Mouse (Mus musculus): Measurements from ENCODE around the gene Gnat2.
A peak's percentile ranks its signal among the peaks of the same experiment; 100 is the strongest.

Gene Gnat2

GRCm38 (mm10) chr3:108085721-108086469 lies 6.7 kb upstream of the Gnat2 start:
- DNase-seq = peak; percentile 76

- DNase-seq = peak; percentile 68
Observed at GRCm38 (mm10) chr3:108086470-108086979, 6.1 kb upstream of the Gnat2 start, which contains the start of gene Ampd2. Gene Ampd2 (minus strand): TSS chr3:108086651.

- no peak for DNase-seq
Observed at GRCm38 (mm10) chr3:108087329-108087728, 5.3 kb upstream of the Gnat2 start.

GRCm38 (mm10) chr3:108088842-108089380 lies 3.7 kb upstream of the Gnat2 start:
- DNase-seq = no peak

- no peak for DNase-seq
Observed at GRCm38 (mm10) chr3:108089916-108090315, 2.7 kb upstream of the Gnat2 start.

- no peak for DNase-seq
Observed at GRCm38 (mm10) chr3:108090561-108090960, 2.0 kb upstream of the Gnat2 start.

- DNase-seq = no peak
Observed at GRCm38 (mm10) chr3:108092030-108092429, 559 bp upstream of the Gnat2 start.

GRCm38 (mm10) chr3:108093306-108093705 lies 717 bp downstream of the Gnat2 start:
- DNase-seq = no peak

GRCm38 (mm10) chr3:108094146-108094545 lies 1.6 kb downstream of the Gnat2 start:
- no peak for DNase-seq

GRCm38 (mm10) chr3:108094976-108095760 lies 2.6 kb downstream of the Gnat2 start:
- DNase-seq = no peak

GRCm38 (mm10) chr3:108096226-108096625 lies 3.6 kb downstream of the Gnat2 start:
- DNase-seq = no peak

- no peak for DNase-seq
Observed at GRCm38 (mm10) chr3:108096726-108097125, 4.1 kb downstream of the Gnat2 start.

GRCm38 (mm10) chr3:108097656-108098055 lies 5.1 kb downstream of the Gnat2 start:
- no peak for DNase-seq

- no peak for DNase-seq
Observed at GRCm38 (mm10) chr3:108098316-108098715, 5.7 kb downstream of the Gnat2 start.

- no peak for DNase-seq
Observed at GRCm38 (mm10) chr3:108101594-108101993, 9.0 kb downstream of the Gnat2 start.

GRCm38 (mm10) chr3:108102075-108102474 lies 9.5 kb downstream of the Gnat2 start:
- DNase-seq = no peak

GRCm38 (mm10) chr3:108105281-108105680 lies 12.7 kb downstream of the Gnat2 start:
- DNase-seq = no peak

- no peak for DNase-seq
Observed at GRCm38 (mm10) chr3:108111320-108111719, 18.7 kb downstream of the Gnat2 start.

GRCm38 (mm10) chr3:108112246-108112645 lies 19.7 kb downstream of the Gnat2 start:
- no peak for DNase-seq

GRCm38 (mm10) chr3:108112666-108113065 lies 20.1 kb downstream of the Gnat2 start:
- DNase-seq = no peak

GRCm38 (mm10) chr3:108113591-108114289 lies 21.2 kb downstream of the Gnat2 start:
- DNase-seq = no peak

GRCm38 (mm10) chr3:108117465-108117864 lies 24.9 kb downstream of the Gnat2 start:
- no peak for DNase-seq

GRCm38 (mm10) chr3:108121101-108121500 lies 28.5 kb downstream of the Gnat2 start:
- no peak for DNase-seq
